Mouse (Mus musculus) midbrain, postnatal 0 days (tissue): ENCODE measurements around the gene Cdk14. TPM values are rescaled to one million over a fixed set of nuclear protein-coding genes. Genes with fewer than 3 reads are reported as not detected.

ENCODE experiments used
- ATAC-seq: fragments of 200-750 bp; cut with Nextera tagmentation; 2 replicates; pipeline ENCODE4 v1.8.0; 2017; ENCODE audit warnings: moderate number of reproducible peaks, mild to moderate bottlenecking, moderate TSS enrichment, moderate library complexity; ENCODE audit not compliant: low FRiP score
- DNase-seq: peaks from one replicate; pipeline ENCODE4 v3.0.0-alpha.2; 2015; ENCODE audit warnings: low spot score
- H3K27ac ChIP-seq: fragments of 300-500 bp; sonication (generic); 2 replicates; pipeline ENCODE4 v1.5.1; 2014; ENCODE audit warnings: low read depth, mild to moderate bottlenecking, low read length, mixed read lengths
- H3K27me3 ChIP-seq: fragments of 300-500 bp; sonication (generic); 2 replicates; pipeline ENCODE4 v1.6.1; 2014; ENCODE audit warnings: low read length, control low read depth, mixed read lengths; ENCODE audit not compliant: insufficient read depth
- H3K36me3 ChIP-seq: fragments of 300-500 bp; sonication (generic); 2 replicates; pipeline ENCODE4 v1.6.1; 2014; ENCODE audit warnings: low read length, control low read depth, mixed read lengths; ENCODE audit not compliant: insufficient read depth
- H3K4me1 ChIP-seq: fragments of 300-500 bp; sonication (generic); 2 replicates; pipeline ENCODE4 v1.6.1; 2014; ENCODE audit warnings: mild to moderate bottlenecking, control low read depth, antibody characterized with exemption, low read length, mixed read lengths; ENCODE audit not compliant: insufficient read depth
- H3K4me2 ChIP-seq: fragments of 300-500 bp; sonication (generic); 2 replicates; pipeline ENCODE4 v1.6.1; 2014; ENCODE audit warnings: low read depth, mild to moderate bottlenecking, low read length, mixed read lengths; ENCODE audit not compliant: poor library complexity, severe bottlenecking
- H3K4me3 ChIP-seq: fragments of 300-500 bp; sonication (generic); 2 replicates; pipeline ENCODE4 v1.5.1; 2014; ENCODE audit warnings: low read depth, mild to moderate bottlenecking, low read length, moderate library complexity
- H3K9ac ChIP-seq: fragments of 300-500 bp; sonication (generic); replicated peaks from 2 replicates; pipeline ENCODE4 v1.6.1; 2014; ENCODE audit warnings: mild to moderate bottlenecking, low read length, moderate library complexity, mixed read lengths; ENCODE audit not compliant: poor library complexity, severe bottlenecking
- H3K9me3 ChIP-seq: fragments of 300-500 bp; sonication (generic); 2 replicates; pipeline ENCODE4 v1.6.1; 2016; ENCODE audit warnings: low read length, control low read depth
- CTCF ChIP-seq: IDR thresholded peaks from 2 replicates; pipeline ENCODE4 v1.5.1; 2016; ENCODE audit warnings: antibody characterized with exemption, mild to moderate bottlenecking
- WGBS: fragments of 180-500 bp; shearing (Covaris S2); extraction: QIAGEN DNeasy Blood & Tissue Kit; methylation state at CpG from one replicate; pipeline ENCODE4 v1.1.7; 2014; 5-methylcytosine and 5-hydroxymethylcytosine counted together
- polyA plus RNA-seq: library from polyadenylated mRNA; unstranded; fragments of >200 nt; fragmentation: Nextera tagmentation; extraction: Ambion mirVana; gene quantifications from 2 replicates; pipeline ENCODE4 v1.2.1, GENCODE M21; 2015
- total RNA-seq: library from RNA; depleted of rRNA; stranded (reverse); fragments of >200 nt; gene quantifications from 2 replicates; pipeline ENCODE4 v1.2.3, GENCODE M21; 2014

Gene Cdk14
- total and polyA plus RNA-seq, 2 experiments from 2014 or later = 45.6 to 84.4 TPM

DNA sequence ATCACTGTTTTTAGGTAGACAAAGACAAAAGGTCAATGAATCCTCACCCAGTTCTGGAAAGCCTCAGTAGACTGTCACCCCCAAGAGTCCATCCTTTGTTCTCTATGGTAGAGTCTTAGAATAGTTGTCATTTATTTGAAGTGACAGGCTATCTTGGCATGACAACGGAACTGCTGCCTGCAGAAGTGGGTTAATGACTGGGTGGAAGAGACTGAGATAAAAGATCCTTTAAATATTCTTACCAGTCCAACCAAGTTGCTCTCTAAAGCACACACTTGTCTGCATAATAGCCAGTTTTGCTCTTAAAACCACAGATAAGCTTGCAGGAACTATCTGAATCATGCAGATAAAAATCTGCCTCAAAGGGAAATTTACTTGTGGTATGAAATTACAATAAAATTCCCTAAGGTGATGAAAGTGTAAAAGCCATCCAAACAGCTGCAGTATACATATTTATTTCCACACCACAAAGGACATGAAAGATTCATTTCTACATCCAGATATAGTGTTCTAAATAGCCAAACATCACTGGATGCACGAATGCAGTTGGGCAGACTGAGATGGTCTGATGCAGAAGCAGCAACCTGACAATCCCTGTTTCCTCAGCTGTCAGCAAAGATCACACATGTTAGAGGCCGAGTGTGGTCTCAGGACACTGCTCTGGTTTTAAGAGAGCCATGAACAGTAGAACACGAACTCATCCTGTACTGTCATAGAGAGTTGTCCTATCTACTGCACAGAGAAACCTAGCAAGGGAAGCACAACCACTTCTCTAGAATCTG, 363.8 kb downstream of the Cdk14 start:
- Histone ChIP-seq H3K27me3 (no peaks in the 10 kb centered on the region), H3K4me2 (no peak overlapping the region), H3K9me3 (no peaks in the 10 kb centered on the region), H3K27ac (peak overlapping the region; percentile 32; the same call in 1 of the 2 replicates), H3K36me3 (no peaks in the 10 kb centered on the region), H3K4me1 (peaks cover 9% of the 10 kb centered on the region; the same call in 1 of the 2 replicates), H3K9ac (no peak overlapping the region), H3K4me3 (no peak overlapping the region)
- ATAC-seq (no peak), DNase-seq (no peak)
- WGBS = 35% methylated on average over 4 of the region's 4 CpGs
- no peak for TF ChIP-seq CTCF

- peaks cover 9% of the 10 kb centered on the region; the same call in 1 of the 2 replicates for H3K4me1 ChIP-seq
- no peak overlapping the region for H3K9ac ChIP-seq
- ATAC-seq (no peak), DNase-seq (no peak)
- WGBS = 34% methylated on average over 1 of the region's 1 CpGs
- no peak overlapping the region for H3K4me3 ChIP-seq
- H3K27me3 ChIP-seq = no peaks in the 10 kb centered on the region
- no peaks in the 10 kb centered on the region for H3K9me3 ChIP-seq
- no peak overlapping the region for H3K4me2 ChIP-seq
- H3K27ac ChIP-seq = no peak overlapping the region
- TF ChIP-seq CTCF = no peak
- H3K36me3 ChIP-seq = no peaks in the 10 kb centered on the region
These were observed 364.6 kb downstream of the Cdk14 start for GRCm38 (mm10) chr5:5055494-5055893.

DNA sequence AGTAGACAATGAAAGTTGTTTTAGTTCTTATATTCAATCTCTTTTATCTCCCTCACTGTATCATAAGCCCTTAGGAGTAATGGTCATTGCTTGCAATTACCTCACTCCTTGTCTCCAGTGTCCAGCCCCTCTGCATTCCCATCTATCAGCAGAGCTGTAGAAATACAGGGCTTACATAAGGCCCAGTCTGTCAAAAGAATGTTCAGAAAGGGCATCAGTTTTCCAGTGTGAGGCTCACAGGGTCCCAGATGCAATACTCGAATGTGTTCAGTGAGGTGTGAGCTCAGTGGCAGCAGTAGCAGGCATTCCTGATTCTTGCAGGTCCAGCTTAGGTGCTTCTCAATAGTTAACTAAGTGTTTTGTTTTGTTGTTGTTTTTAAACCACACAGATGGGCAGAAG, 365.8 kb downstream of the Cdk14 start:
- Histone ChIP-seq H3K9me3 (no peaks in the 10 kb centered on the region), H3K27me3 (no peaks in the 10 kb centered on the region), H3K9ac (no peak overlapping the region), H3K4me1 (peaks cover 9% of the 10 kb centered on the region; the same call in 1 of the 2 replicates), H3K4me3 (no peak overlapping the region), H3K27ac (no peak overlapping the region), H3K4me2 (no peak overlapping the region), H3K36me3 (no peaks in the 10 kb centered on the region)
- no peak for DNase-seq
- no peak for TF ChIP-seq CTCF
- ATAC-seq = no peak
- 47% methylated on average over 1 of the region's 1 CpGs for WGBS

GRCm38 (mm10) chr5:5044326-5044725, 375.8 kb downstream of the Cdk14 start:
- TF ChIP-seq CTCF = no peak
- Histone ChIP-seq H3K36me3 (no peaks in the 10 kb centered on the region), H3K4me2 (no peak overlapping the region), H3K27ac (no peak overlapping the region), H3K9ac (no peak overlapping the region), H3K4me1 (no peaks in the 10 kb centered on the region), H3K27me3 (no peaks in the 10 kb centered on the region), H3K4me3 (no peak overlapping the region), H3K9me3 (no peaks in the 10 kb centered on the region)
- ATAC-seq (no peak), DNase-seq (no peak)
- 66% methylated on average over 5 of the region's 5 CpGs for WGBS

DNA sequence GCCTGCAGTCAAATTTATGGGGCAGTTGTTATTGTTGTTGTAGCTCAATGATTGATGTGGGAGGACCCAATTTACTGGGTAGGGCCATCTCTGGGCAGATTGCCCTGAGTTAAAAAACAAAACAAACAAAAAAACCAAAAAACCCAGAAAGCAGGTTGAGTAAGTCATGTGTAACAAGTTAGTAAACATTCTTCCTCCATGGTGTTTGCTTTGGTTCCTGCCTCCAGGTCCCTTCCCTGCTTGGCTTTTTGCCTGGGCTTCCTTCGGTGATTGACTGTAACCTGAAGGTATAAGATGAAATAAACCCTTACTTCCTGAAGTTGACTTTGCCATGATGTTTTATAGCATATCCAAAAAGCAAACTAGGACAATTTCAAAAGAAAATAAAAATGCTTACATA, 377.4 kb downstream of the Cdk14 start:
- Histone ChIP-seq H3K4me2 (no peak overlapping the region), H3K9ac (no peak overlapping the region), H3K27me3 (no peaks in the 10 kb centered on the region), H3K4me1 (no peaks in the 10 kb centered on the region), H3K27ac (no peak overlapping the region), H3K36me3 (no peaks in the 10 kb centered on the region), H3K9me3 (no peaks in the 10 kb centered on the region), H3K4me3 (no peak overlapping the region)
- 81% methylated on average over 1 of the region's 1 CpGs for WGBS
- DNase-seq (no peak), ATAC-seq (no peak)
- no peak for TF ChIP-seq CTCF

DNA sequence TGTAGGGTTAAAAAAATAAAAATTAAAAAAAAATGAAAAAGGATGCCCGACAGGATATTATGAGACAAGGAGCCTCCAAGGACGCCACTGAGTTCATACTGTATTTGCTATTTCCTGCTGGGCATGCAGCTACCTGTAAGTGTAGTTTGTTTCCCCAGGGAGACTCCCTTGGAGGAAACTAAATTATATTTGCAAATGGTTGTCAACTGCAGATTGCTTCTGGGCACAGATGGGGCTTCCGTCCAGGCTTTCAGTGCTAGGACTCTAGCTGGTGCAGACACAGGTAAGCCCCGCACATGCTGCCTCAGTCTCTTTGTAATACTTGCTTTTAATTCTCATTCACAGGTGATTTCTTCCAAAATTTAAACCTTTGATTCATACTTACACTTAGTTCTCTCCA, 378.6 kb downstream of the Cdk14 start:
- Histone ChIP-seq H3K9me3 (no peaks in the 10 kb centered on the region), H3K27ac (no peak overlapping the region), H3K4me2 (no peak overlapping the region), H3K4me3 (no peak overlapping the region), H3K4me1 (no peaks in the 10 kb centered on the region), H3K36me3 (no peaks in the 10 kb centered on the region), H3K27me3 (no peaks in the 10 kb centered on the region), H3K9ac (no peak overlapping the region)
- WGBS = 48% methylated on average over 4 of the region's 4 CpGs
- no peak for DNase-seq
- no peak for ATAC-seq
- no peak for TF ChIP-seq CTCF
